Mouse (Mus musculus) gastrocnemius, postnatal 14 days (tissue): ENCODE results near the gene Lpin3. TPM values are rescaled to one million over a fixed set of nuclear protein-coding genes. Genes with fewer than 3 reads are reported as not detected.

Experiments
- DNase-seq: peaks from one replicate; pipeline ENCODE4 v3.0.0; 2021; ENCODE audit warnings: mixed read lengths
- intact Hi-C: fragments of 180-260 bp; cut with DNase I; formaldehyde crosslinking; loops from one replicate; pipeline ENCODE4 v1.15.1; 2025; ENCODE audit warnings: low total_unique reads
- total RNA-seq, 2 experiments: library from RNA; stranded (reverse); gene quantifications; 2 replicates each; pipeline ENCODE4 v1.2.3; 2021

Lpin3 gene
- total RNA-seq, 2 experiments from 2014 or later, result 8.2 to 10.1 TPM

GRCm38 (mm10) chr2:160918154-160918929, 37.9 kb downstream of the Lpin3 start:
- DNase-seq, result no peak
- intact Hi-C loops, result no loop called here

GRCm38 (mm10) chr2:160918930-160919215, 38.4 kb downstream of the Lpin3 start:
- DNase-seq, result no peak
- intact Hi-C loops, result no loop called here

GRCm38 (mm10) chr2:160921285-160921684, 40.8 kb downstream of the Lpin3 start:
- intact Hi-C loops, result no loop called here
- DNase-seq, result no peak

- intact Hi-C loops, result no loop called here
- peak; percentile 70 for DNase-seq
Observed at GRCm38 (mm10) chr2:160925203-160925602, 44.7 kb downstream of the Lpin3 start.

- intact Hi-C loops, result no loop called here
- no peak for DNase-seq
Observed at GRCm38 (mm10) chr2:160931378-160931777, 50.9 kb downstream of the Lpin3 start.

- intact Hi-C loops, result no loop called here
- peak; percentile 72 for DNase-seq
Observed at GRCm38 (mm10) chr2:160932325-160932724, 51.9 kb downstream of the Lpin3 start.

GRCm38 (mm10) chr2:160932981-160933380, 52.5 kb downstream of the Lpin3 start:
- peak; percentile 50 for DNase-seq
- intact Hi-C loops, result no loop called here

- intact Hi-C loops, result no loop called here
- no peak for DNase-seq
Observed at GRCm38 (mm10) chr2:160933890-160934289, 53.4 kb downstream of the Lpin3 start.

GRCm38 (mm10) chr2:160934451-160934850, 54.0 kb downstream of the Lpin3 start:
- DNase-seq, result no peak
- intact Hi-C loops, result no loop called here

GRCm38 (mm10) chr2:160940930-160941709, 60.6 kb downstream of the Lpin3 start:
- intact Hi-C loops, result no loop called here

GRCm38 (mm10) chr2:160942443-160942842, 62.0 kb downstream of the Lpin3 start:
- no peak for DNase-seq

More at GRCm38 (mm10) chr2:160940930-160941709, 60.6 kb downstream of the Lpin3 start:
- peak; percentile 59 for DNase-seq

GRCm38 (mm10) chr2:160951595-160951994, 71.1 kb downstream of the Lpin3 start:
- DNase-seq, result no peak
- intact Hi-C loops, result no loop called here

More at GRCm38 (mm10) chr2:160942443-160942842, 62.0 kb downstream of the Lpin3 start:
- intact Hi-C loops, result no loop called here

GRCm38 (mm10) chr2:160953131-160953873, 72.8 kb downstream of the Lpin3 start:
- no peak for DNase-seq
- intact Hi-C loops, result no loop called here

- intact Hi-C loops, result no loop called here
- DNase-seq, result no peak
Observed at GRCm38 (mm10) chr2:160954541-160954940, 74.1 kb downstream of the Lpin3 start.

GRCm38 (mm10) chr2:160955331-160955730, 74.9 kb downstream of the Lpin3 start:
- DNase-seq, result peak; percentile 23
- intact Hi-C loops, result no loop called here

Other genes with a start within 250 kb of the Lpin3 start
- 10 to 100 TPM; 37.7 to 40.5 TPM for gene Top1, start 234.8 kb upstream of the Lpin3 start, total RNA-seq
- gene Plcg1, start 149.4 kb upstream of the Lpin3 start, total RNA-seq, result 10 to 100 TPM; 28.5 to 36.3 TPM
- gene Zhx3, start 7.7 kb upstream of the Lpin3 start, total RNA-seq, result 10 to 100 TPM; 43.4 to 44.8 TPM
- 1 to 10 TPM; 2.1 to 3.8 TPM for gene Emilin3, start 31.7 kb downstream of the Lpin3 start, total RNA-seq
- gene Chd6, start 228.4 kb downstream of the Lpin3 start, total RNA-seq, result 10 to 100 TPM; 14.6 to 16.3 TPM